Mouse (Mus musculus) stomach, postnatal 0 days (tissue): ENCODE data around the gene Gtf2a2. TPM values are rescaled to one million over a fixed set of nuclear protein-coding genes. Genes with fewer than 3 reads are reported as not detected.

Source experiments
- ATAC-seq: fragments of 200-750 bp; cut with Nextera tagmentation; 2 replicates; pipeline ENCODE4 v1.8.0; 2017; ENCODE audit not compliant: low FRiP score, low TSS enrichment
- DNase-seq: peaks from one replicate; pipeline ENCODE4 v3.0.0-alpha.2; 2016; ENCODE audit warnings: low spot score
- H3K27ac ChIP-seq: fragments of 300-500 bp; sonication (generic); replicated peaks from 2 replicates; pipeline ENCODE4 v1.5.1; 2014; ENCODE audit warnings: mild to moderate bottlenecking, control low read depth
- H3K27me3 ChIP-seq: fragments of 300-500 bp; sonication (generic); 2 replicates; pipeline ENCODE4 v1.6.1; 2014; ENCODE audit warnings: low read length; ENCODE audit not compliant: control insufficient read depth, insufficient read depth
- H3K36me3 ChIP-seq: fragments of 300-500 bp; sonication (generic); 2 replicates; pipeline ENCODE4 v1.6.1; 2014; ENCODE audit warnings: low read length, mixed read lengths; ENCODE audit not compliant: control insufficient read depth, insufficient read depth
- H3K4me1 ChIP-seq: fragments of 300-500 bp; sonication (generic); replicated peaks from 2 replicates; pipeline ENCODE4 v1.6.1; 2014; ENCODE audit warnings: antibody characterized with exemption; ENCODE audit not compliant: control insufficient read depth, insufficient read depth
- H3K4me2 ChIP-seq: fragments of 300-500 bp; sonication (generic); replicated peaks from 2 replicates; pipeline ENCODE4 v1.6.1; 2014; ENCODE audit warnings: low read depth, mild to moderate bottlenecking, control low read depth, moderate library complexity
- H3K4me3 ChIP-seq: fragments of 300-500 bp; sonication (generic); 2 replicates; pipeline ENCODE4 v1.5.1; 2014; ENCODE audit warnings: low read depth, low read length, control low read depth
- H3K9ac ChIP-seq: fragments of 300-500 bp; sonication (generic); 2 replicates; pipeline ENCODE4 v1.6.1; 2014; ENCODE audit warnings: mild to moderate bottlenecking, low read length, control low read depth, mixed read lengths
- H3K9me3 ChIP-seq: fragments of 300-500 bp; sonication (generic); 2 replicates; pipeline ENCODE4 v1.6.1; 2016; ENCODE audit warnings: low read length; ENCODE audit not compliant: control insufficient read depth
- CTCF ChIP-seq: IDR thresholded peaks from 2 replicates; pipeline ENCODE4 v1.5.1; 2016; ENCODE audit warnings: antibody characterized with exemption, low read depth, mild to moderate bottlenecking, moderate library complexity
- EP300 ChIP-seq: optimal IDR thresholded peaks from 2 replicates; pipeline ENCODE3; 2016; ENCODE audit warnings: antibody characterized with exemption
- WGBS: fragments of 180-500 bp; shearing (Covaris S2); extraction: QIAGEN DNeasy Blood & Tissue Kit; methylation state at CpG from one replicate; pipeline ENCODE4 v1.1.7; 2014; 5-methylcytosine and 5-hydroxymethylcytosine counted together
- polyA plus RNA-seq: library from polyadenylated mRNA; unstranded; fragments of >200 nt; fragmentation: Nextera tagmentation; extraction: Ambion mirVana; gene quantifications from 2 replicates; pipeline ENCODE4 v1.2.1, GENCODE M21; 2015

The Gtf2a2 gene
- polyA plus RNA-seq, 1 experiment from 2014 or later, result 160 TPM

DNA sequence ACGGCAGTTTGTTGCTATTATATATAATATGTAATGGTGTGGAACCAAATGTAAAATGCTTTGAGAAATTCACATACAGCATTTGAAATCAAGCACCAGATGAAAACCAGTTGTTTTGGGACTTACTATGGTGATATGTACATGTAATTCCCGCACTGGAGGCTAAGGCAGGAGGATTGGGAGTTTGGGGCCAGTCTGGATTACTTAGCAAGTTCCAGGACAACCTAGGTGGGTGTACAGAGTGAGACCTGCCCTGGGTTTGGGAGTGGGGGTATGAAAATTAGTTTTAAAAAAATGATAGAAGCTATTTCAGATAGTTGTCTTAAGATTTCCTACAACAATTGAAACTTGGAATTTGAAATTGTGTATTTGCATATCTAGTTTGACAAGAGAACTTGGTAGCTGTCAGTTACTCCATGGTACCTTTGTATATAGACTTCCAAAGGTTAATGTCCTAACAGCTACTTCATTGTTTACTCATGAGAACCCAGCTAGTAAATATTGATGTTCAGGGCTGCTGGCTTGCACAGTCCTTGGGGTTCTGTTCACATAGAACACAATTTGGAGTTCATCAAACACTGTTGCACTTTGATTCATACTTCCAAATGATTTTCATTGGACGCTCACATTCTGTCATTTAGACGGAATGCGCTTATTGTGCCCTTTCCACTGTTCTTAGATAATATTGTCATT lies 1.4 kb upstream of the Gtf2a2 start:
- no peaks in the 10 kb centered on the region for H3K4me1 ChIP-seq
- no peaks in the 10 kb centered on the region for H3K9me3 ChIP-seq
- H3K9ac ChIP-seq, result no peak overlapping the region
- peak; percentile 56; the same call in 1 of the 2 replicates for ATAC-seq
- WGBS, result 82% methylated on average over 5 of the region's 5 CpGs
- H3K4me2 ChIP-seq, result no peak overlapping the region
- H3K27me3 ChIP-seq, result no peaks in the 10 kb centered on the region
- TF ChIP-seq CTCF (no peak), EP300 (no peak)
- H3K36me3 ChIP-seq, result peaks cover 19% of the 10 kb centered on the region; the same call in 1 of the 2 replicates
- H3K4me3 ChIP-seq, result no peak overlapping the region
- no peak overlapping the region for H3K27ac ChIP-seq
- no peak for DNase-seq

- Histone ChIP-seq H3K27ac (peak overlapping the region; percentile 95), H3K4me2 (peak overlapping the region; percentile 72), H3K4me3 (peak overlapping the region; percentile 95), H3K4me1 (no peaks in the 10 kb centered on the region), H3K9ac (peak overlapping the region; percentile 94), H3K9me3 (no peaks in the 10 kb centered on the region), H3K36me3 (peaks cover 19% of the 10 kb centered on the region; the same call in 1 of the 2 replicates), H3K27me3 (no peaks in the 10 kb centered on the region)
- TF ChIP-seq CTCF (no peak), EP300 (no peak)
- DNase-seq, result no peak
- 60% methylated on average over 14 of the region's 14 CpGs for WGBS
- ATAC-seq, result no peak
Measured at GRCm38 (mm10) chr9:70011537-70012407, 578 bp upstream of the Gtf2a2 start.

- TF ChIP-seq EP300, result no peak
- TF ChIP-seq CTCF, result no peak
- WGBS, result 85% methylated on average over 2 of the region's 2 CpGs
- Histone ChIP-seq H3K4me2 (no peak overlapping the region), H3K9me3 (no peaks in the 10 kb centered on the region), H3K27me3 (no peaks in the 10 kb centered on the region), H3K9ac (no peak overlapping the region), H3K27ac (no peak overlapping the region), H3K36me3 (no peaks in the 10 kb centered on the region), H3K4me3 (no peak overlapping the region), H3K4me1 (no peaks in the 10 kb centered on the region)
- ATAC-seq (no peak), DNase-seq (no peak)
Measured at GRCm38 (mm10) chr9:70015632-70016031, 3.3 kb downstream of the Gtf2a2 start.

- no peaks in the 10 kb centered on the region for H3K36me3 ChIP-seq
- no peaks in the 10 kb centered on the region for H3K27me3 ChIP-seq
- no peak overlapping the region for H3K4me3 ChIP-seq
- H3K9me3 ChIP-seq, result no peaks in the 10 kb centered on the region
- no peak for DNase-seq
- H3K4me2 ChIP-seq, result no peak overlapping the region
- peak; percentile 78 for TF ChIP-seq CTCF
- no peak for TF ChIP-seq EP300
- no peaks in the 10 kb centered on the region for H3K4me1 ChIP-seq
- H3K27ac ChIP-seq, result no peak overlapping the region
- H3K9ac ChIP-seq, result no peak overlapping the region
- ATAC-seq, result peak; percentile 31; the same call in 1 of the 2 replicates
Measured at GRCm38 (mm10) chr9:70018879-70019278, 6.5 kb downstream of the Gtf2a2 start.

GRCm38 (mm10) chr9:70021610-70022009 lies 9.3 kb downstream of the Gtf2a2 start:
- no peaks in the 10 kb centered on the region for H3K9me3 ChIP-seq
- no peaks in the 10 kb centered on the region for H3K36me3 ChIP-seq
- no peak for DNase-seq
- no peak overlapping the region for H3K4me2 ChIP-seq
- H3K4me1 ChIP-seq, result no peaks in the 10 kb centered on the region
- TF ChIP-seq CTCF (no peak), EP300 (no peak)
- no peaks in the 10 kb centered on the region for H3K27me3 ChIP-seq
- 63% methylated on average over 1 of the region's 1 CpGs for WGBS
- H3K4me3 ChIP-seq, result no peak overlapping the region
- ATAC-seq, result no peak
- H3K9ac ChIP-seq, result no peak overlapping the region
- no peak overlapping the region for H3K27ac ChIP-seq
